Mouse (Mus musculus): ENCODE results near the gene Plbd1. TPM values are rescaled to one million over a fixed set of nuclear protein-coding genes. Genes with fewer than 3 reads are reported as not detected.
A peak's percentile ranks its signal among the peaks of the same experiment; 100 is the strongest.

Gene Plbd1
- polyA plus RNA-seq, 1 experiment: 70.1 TPM

DNA sequence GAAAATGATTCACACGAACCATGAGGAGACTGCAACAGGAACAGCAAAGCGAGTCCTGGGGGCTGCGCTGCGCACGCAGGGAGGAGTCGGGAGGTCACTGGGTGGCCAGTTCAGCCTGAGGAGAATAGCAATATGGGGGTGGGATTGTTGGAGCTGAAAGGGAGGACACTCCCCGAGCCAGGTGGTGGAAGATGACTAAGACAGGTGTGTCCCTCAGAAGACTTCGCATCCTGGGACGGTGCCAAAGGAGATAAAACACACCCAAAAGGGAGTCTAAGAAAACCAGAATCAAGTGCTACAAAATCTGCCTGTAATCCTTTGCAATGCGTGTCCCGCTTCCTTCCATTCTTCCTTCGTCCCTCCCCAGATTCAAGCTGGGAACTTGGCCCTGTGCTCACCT, 36.3 kb downstream of the Plbd1 start:
- 85% methylated on average over 12 of the region's 12 CpGs for WGBS
- no peak overlapping the region for H3K27ac ChIP-seq (ENCODE audit: control insufficient read depth, insufficient read depth, low read depth, low read length, poor library complexity)
- H3K4me3 ChIP-seq (replicated peaks; ENCODE audit: control insufficient read depth, low read depth, low read length): no peak overlapping the region
- TF ChIP-seq POLR2A (IDR thresholded peaks at IDR 0.05; ENCODE audit: borderline replicate concordance, control insufficient read depth, low read depth, low read length): no peak
- TF ChIP-seq CTCF (IDR thresholded peaks at IDR 0.05; ENCODE audit: control insufficient read depth, insufficient read depth, low read length): no peak
- no peaks in the 10 kb centered on the region for H3K4me1 ChIP-seq (ENCODE audit: control insufficient read depth, insufficient read depth, low read length)

DNA sequence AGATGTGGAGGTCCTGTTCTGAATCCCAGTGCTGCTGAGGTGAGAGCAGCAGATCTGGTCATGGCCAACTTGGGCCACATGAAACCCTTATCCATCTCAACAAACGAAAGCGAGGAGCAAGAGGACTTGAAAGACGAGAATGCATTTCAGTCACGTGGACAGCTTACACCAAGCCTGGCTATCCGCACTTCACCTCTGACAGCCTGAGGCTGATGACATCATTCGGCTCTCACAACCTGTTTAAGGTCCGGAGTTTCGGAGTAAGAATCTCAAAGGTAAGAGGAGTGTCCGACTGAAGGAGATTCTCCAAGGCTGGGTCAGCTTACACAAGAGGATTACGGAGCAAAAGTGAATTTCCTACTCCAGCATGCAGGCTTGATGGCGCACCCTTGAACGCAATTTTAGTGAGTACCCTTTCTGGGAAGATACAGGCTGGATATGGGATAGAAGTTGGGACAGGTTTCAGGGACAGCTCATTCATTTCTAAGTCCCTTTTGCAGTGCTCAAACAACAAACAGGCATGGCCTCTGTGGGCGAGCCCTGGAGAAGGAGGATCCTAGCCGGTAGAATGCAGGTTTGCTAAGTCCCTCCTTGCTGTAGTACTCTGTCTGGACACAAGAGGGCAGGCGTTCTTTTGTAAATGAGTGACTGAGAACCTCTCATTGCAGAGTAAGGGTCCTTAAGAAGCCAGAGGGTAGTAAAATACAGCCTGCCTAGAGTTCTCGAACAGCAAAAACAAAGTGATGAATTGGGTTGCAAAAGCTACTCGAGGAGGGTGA, 41.2 kb downstream of the Plbd1 start:
- 53% methylated on average over 17 of the region's 17 CpGs for WGBS
- H3K4me3 ChIP-seq (replicated peaks; ENCODE audit: control insufficient read depth, low read depth, low read length): no peak overlapping the region
- no peaks in the 10 kb centered on the region for H3K4me1 ChIP-seq (ENCODE audit: control insufficient read depth, insufficient read depth, low read length)
- no peak overlapping the region for H3K27ac ChIP-seq (ENCODE audit: control insufficient read depth, insufficient read depth, low read depth, low read length, poor library complexity)
- TF ChIP-seq POLR2A (IDR thresholded peaks at IDR 0.05; ENCODE audit: borderline replicate concordance, control insufficient read depth, low read depth, low read length) (no peak), CTCF (IDR thresholded peaks at IDR 0.05; ENCODE audit: control insufficient read depth, insufficient read depth, low read length) (peak; percentile 57; the same call in 1 of the 2 replicates)

DNA sequence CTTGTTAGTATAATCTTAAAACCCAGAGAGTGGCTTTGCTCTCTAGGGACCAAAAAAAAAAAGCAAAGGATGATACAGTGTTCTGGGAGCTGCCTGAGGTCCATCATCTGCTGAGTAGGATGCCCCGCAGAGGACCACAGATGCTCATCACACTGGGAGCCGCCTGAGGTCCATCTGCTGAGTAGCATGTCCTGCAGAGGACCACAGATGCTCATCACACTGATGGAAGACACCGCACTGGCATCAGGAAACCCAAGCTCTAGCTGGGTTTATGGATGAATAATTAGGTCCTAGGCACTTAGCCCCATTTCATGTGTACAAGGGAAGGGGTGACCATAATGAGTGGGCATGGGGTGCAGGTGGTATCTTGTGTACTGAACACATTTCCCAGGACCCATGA, 47.6 kb downstream of the Plbd1 start:
- Histone ChIP-seq H3K4me1 (ENCODE audit: control insufficient read depth, insufficient read depth, low read length) (no peaks in the 10 kb centered on the region), H3K27ac (ENCODE audit: control insufficient read depth, insufficient read depth, low read depth, low read length, poor library complexity) (no peak overlapping the region), H3K4me3 (replicated peaks; ENCODE audit: control insufficient read depth, low read depth, low read length) (no peak overlapping the region)
- 90% methylated on average over 3 of the region's 3 CpGs for WGBS
- TF ChIP-seq CTCF (IDR thresholded peaks at IDR 0.05; ENCODE audit: control insufficient read depth, insufficient read depth, low read length) (no peak), POLR2A (IDR thresholded peaks at IDR 0.05; ENCODE audit: borderline replicate concordance, control insufficient read depth, low read depth, low read length) (no peak)

DNA sequence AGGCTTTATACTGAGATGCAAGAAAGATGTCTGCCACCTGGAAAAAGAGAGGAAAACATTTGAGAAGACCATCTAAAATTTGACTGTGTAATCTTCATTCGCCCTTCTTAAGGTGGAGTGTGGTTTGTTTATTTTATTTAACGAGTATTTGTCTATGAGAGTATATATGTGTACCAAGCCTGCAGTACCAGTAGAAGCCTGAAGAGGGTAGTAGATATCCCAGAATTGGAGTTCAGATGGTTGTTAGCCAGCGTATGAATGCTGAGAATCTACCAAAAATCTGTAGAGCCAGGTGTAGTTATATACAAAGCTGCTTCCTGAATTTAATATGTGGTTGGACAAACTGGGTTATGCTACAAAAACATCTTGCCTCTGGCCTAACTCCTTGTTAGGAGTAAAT, 49.4 kb downstream of the Plbd1 start:
- TF ChIP-seq POLR2A (IDR thresholded peaks at IDR 0.05; ENCODE audit: borderline replicate concordance, control insufficient read depth, low read depth, low read length) (no peak), CTCF (IDR thresholded peaks at IDR 0.05; ENCODE audit: control insufficient read depth, insufficient read depth, low read length) (no peak)
- 94% methylated on average over 3 of the region's 3 CpGs for WGBS
- Histone ChIP-seq H3K4me3 (replicated peaks; ENCODE audit: control insufficient read depth, low read depth, low read length) (no peak overlapping the region), H3K27ac (ENCODE audit: control insufficient read depth, insufficient read depth, low read depth, low read length, poor library complexity) (no peak overlapping the region), H3K4me1 (ENCODE audit: control insufficient read depth, insufficient read depth, low read length) (no peaks in the 10 kb centered on the region)

DNA sequence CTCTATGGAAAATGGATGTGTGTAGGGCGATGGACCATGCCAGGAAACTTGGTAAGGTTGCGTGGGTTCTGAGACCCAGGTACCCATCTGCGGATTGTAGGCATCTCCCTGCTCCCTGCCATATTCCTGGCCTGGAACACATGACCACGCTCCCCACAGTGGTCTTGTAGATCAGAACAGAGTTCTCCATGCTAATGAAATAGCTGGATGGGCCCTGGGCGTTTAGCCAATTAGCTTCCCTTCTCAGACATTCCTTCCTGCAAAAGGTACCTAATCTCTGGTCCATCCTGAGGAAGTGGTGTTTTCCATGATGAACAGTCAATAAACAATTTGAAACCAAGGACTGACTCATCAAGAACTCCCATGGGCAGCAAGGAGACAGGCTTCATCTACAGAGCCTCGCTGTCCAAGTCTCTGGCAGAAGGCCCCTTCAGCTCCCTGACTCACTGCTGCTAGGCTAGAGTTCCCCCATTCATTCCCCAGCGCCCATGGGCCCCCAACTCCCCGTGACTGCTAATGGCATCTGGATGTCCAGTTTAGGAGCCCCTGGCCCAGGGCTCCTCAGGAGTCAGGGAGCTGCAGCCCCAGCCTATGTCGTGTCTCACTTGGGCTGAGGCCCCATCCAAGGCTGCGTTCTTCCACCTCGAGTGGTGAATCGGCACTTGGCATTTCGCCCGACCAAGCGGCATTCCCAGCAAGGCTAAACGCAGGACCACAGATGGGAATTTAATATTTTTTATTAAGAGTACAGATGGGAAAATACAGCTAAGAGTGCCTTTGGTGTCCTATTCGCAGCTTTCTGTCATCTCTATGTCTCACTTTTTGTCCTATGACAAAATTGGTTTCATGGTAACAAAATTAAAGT, 50.1 kb downstream of the Plbd1 start:
- H3K4me1 ChIP-seq (ENCODE audit: control insufficient read depth, insufficient read depth, low read length): no peaks in the 10 kb centered on the region
- 97% methylated on average over 17 of the region's 17 CpGs for WGBS
- no peak overlapping the region for H3K4me3 ChIP-seq (replicated peaks; ENCODE audit: control insufficient read depth, low read depth, low read length)
- H3K27ac ChIP-seq (ENCODE audit: control insufficient read depth, insufficient read depth, low read depth, low read length, poor library complexity): no peak overlapping the region
- TF ChIP-seq POLR2A (IDR thresholded peaks at IDR 0.05; ENCODE audit: borderline replicate concordance, control insufficient read depth, low read depth, low read length): no peak
- no peak for TF ChIP-seq CTCF (IDR thresholded peaks at IDR 0.05; ENCODE audit: control insufficient read depth, insufficient read depth, low read length)

DNA sequence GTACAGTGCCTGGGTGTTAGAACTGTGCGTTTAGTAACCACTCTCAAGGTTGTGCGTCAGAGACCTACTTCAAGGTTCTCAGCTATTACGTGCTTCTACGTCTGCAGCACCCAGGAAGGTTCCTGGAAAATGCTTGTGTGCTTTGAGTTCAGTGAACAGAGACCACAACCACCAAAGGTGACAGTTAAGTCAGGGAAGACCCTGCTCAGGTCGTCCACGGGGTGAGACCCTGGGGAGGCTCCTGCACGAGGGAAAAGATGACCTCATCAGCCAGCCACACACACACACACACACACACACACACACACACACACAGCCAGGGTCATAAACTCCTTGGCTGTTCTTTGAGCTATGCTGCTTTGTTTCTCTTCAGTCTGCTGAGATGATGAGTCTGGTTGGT, 59.1 kb downstream of the Plbd1 start:
- no peaks in the 10 kb centered on the region for H3K4me1 ChIP-seq (ENCODE audit: control insufficient read depth, insufficient read depth, low read length)
- 86% methylated on average over 7 of the region's 7 CpGs for WGBS
- H3K4me3 ChIP-seq (replicated peaks; ENCODE audit: control insufficient read depth, low read depth, low read length): no peak overlapping the region
- no peak for TF ChIP-seq CTCF (IDR thresholded peaks at IDR 0.05; ENCODE audit: control insufficient read depth, insufficient read depth, low read length)
- no peak for TF ChIP-seq POLR2A (IDR thresholded peaks at IDR 0.05; ENCODE audit: borderline replicate concordance, control insufficient read depth, low read depth, low read length)
- H3K27ac ChIP-seq (ENCODE audit: control insufficient read depth, insufficient read depth, low read depth, low read length, poor library complexity): no peak overlapping the region

DNA sequence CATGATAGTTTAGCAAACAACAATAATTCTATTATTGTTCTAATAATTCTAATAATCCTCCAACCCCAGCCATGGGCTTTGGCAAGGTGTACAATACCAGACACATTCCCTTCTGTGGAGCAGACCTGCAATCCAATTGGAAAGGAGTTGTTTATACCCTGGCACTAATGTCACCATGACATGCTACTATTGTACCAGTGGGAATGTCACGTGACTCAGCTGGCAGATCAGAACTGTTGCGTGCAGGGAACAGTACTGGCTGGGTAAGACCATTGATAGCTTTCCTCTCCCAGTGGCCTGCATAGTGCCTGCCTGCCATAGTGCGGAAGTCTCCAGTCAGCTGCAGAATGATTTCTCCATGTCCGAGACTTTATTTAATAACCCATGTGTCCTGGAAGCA, 67.2 kb downstream of the Plbd1 start:
- Histone ChIP-seq H3K4me1 (ENCODE audit: control insufficient read depth, insufficient read depth, low read length) (no peaks in the 10 kb centered on the region), H3K4me3 (replicated peaks; ENCODE audit: control insufficient read depth, low read depth, low read length) (no peak overlapping the region), H3K27ac (ENCODE audit: control insufficient read depth, insufficient read depth, low read depth, low read length, poor library complexity) (no peak overlapping the region)
- 90% methylated on average over 4 of the region's 4 CpGs for WGBS
- no peak for TF ChIP-seq CTCF (IDR thresholded peaks at IDR 0.05; ENCODE audit: control insufficient read depth, insufficient read depth, low read length)
- TF ChIP-seq POLR2A (IDR thresholded peaks at IDR 0.05; ENCODE audit: borderline replicate concordance, control insufficient read depth, low read depth, low read length): no peak

DNA sequence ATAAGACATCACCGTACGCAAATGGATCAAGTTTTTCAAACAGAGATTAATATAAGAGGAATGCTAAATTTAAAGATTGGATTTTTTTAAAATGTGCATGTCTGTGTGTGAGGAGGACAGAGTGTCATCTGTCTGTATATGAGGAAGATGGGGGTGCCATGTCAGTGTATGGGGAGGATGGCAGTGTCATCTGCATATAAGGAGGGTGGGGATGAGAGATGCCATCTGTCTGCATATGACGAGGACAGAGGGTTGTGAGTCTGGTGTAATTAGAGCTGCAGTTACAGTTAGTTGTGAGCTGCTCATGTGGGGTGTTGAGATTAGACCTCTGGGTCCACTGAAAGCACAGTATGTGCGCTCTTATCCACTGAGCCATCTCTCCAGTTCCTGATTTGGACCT, 71.0 kb downstream of the Plbd1 start:
- 81% methylated on average over 4 of the region's 4 CpGs for WGBS
- TF ChIP-seq POLR2A (IDR thresholded peaks at IDR 0.05; ENCODE audit: borderline replicate concordance, control insufficient read depth, low read depth, low read length) (no peak), CTCF (IDR thresholded peaks at IDR 0.05; ENCODE audit: control insufficient read depth, insufficient read depth, low read length) (no peak)
- Histone ChIP-seq H3K4me1 (ENCODE audit: control insufficient read depth, insufficient read depth, low read length) (no peaks in the 10 kb centered on the region), H3K27ac (ENCODE audit: control insufficient read depth, insufficient read depth, low read depth, low read length, poor library complexity) (no peak overlapping the region), H3K4me3 (replicated peaks; ENCODE audit: control insufficient read depth, low read depth, low read length) (no peak overlapping the region)
